Mouse (Mus musculus) left cerebral cortex, postnatal 14 days (tissue): Measurements from ENCODE around the gene Sult2a2. TPM values are rescaled to one million over a fixed set of nuclear protein-coding genes. Genes with fewer than 3 reads are reported as not detected.
"Not testable (repeated sequence)": the region's sequence is repeated elsewhere in the genome, so short reads cannot be mapped to it uniquely, and the experiment has no call there.

Experiments
- DNase-seq, 2 experiments: peaks; one replicate each; pipeline ENCODE4 v3.0.0; 2021 to 2022; ENCODE audit warnings: low spot score in 2 of 2, mixed read lengths in 1 of 2
- intact Hi-C: fragments of 180-260 bp; cut with DNase I; formaldehyde crosslinking; loops from one replicate; pipeline ENCODE4 v1.15.1; 2025
- long read RNA-seq, 2 experiments: library from polyadenylated mRNA; stranded (forward); transcript quantifications; one replicate each; pipeline ENCODE4 v2.0.0; 2021
- total RNA-seq, 2 experiments: library from RNA; stranded (reverse); gene quantifications; 2 replicates each; pipeline ENCODE4 v1.2.3; 2021

Sult2a2 gene
- not detected for total RNA-seq
- long read RNA-seq, experiment 1, result 0 reads
- long read RNA-seq, experiment 2, result 0 reads

DNA sequence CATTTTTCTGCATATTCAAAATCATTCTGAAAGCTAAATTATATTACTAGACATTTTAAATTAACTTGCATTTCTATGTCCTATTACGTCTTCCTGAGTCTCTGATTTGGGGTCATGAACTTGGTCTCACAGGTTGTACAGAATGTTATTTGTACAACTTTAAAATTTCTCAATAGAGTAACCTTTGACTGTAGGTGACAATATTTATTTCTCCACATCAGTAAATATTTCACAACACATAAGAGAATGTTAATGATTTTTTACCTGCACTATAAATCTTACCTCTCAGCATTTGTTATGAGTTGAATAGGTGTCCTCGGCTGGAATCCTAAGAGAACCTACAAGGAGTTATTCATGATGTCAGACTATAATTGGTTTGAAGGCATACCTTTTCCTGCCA, at the start of gene Sult2a2:
TSS of gene Sult2a2 (plus strand) at position 301 of the 400 bp plus-strand sequence.
- DNase-seq, intact Hi-C loops: not testable (repeated sequence)

GRCm38 (mm10) chr7:13813913-13814312, 80.6 kb downstream of the Sult2a2 start:
- intact Hi-C loops, result no loop called here
- no peak for DNase-seq

Other genes starting within 250 kb of the Sult2a2 start
- gene Bsph2, start 162.4 kb upstream of the Sult2a2 start, total RNA-seq, result not detected
- not detected for gene Sult2a5, start 109.5 kb upstream of the Sult2a2 start, total RNA-seq
- gene Sult2a1, start 103.9 kb downstream of the Sult2a2 start, total RNA-seq, result not detected